Mouse (Mus musculus) hindbrain, embryonic 14.5 days (tissue): ENCODE measurements around the gene Kcnq1. TPM values are rescaled to one million over a fixed set of nuclear protein-coding genes. Genes with fewer than 3 reads are reported as not detected.

Experiments used
- ATAC-seq: fragments of 200-750 bp; cut with Nextera tagmentation; 2 replicates; pipeline ENCODE4 v1.8.0; 2017; ENCODE audit warnings: moderate number of reproducible peaks, mild to moderate bottlenecking, moderate TSS enrichment, moderate library complexity; ENCODE audit not compliant: low FRiP score
- DNase-seq: peaks from one replicate; pipeline ENCODE4 v3.0.0-alpha.2; 2015; ENCODE audit warnings: low spot score
- H3K27ac ChIP-seq: fragments of 300-500 bp; sonication (generic); 2 replicates; pipeline ENCODE4 v1.5.1; 2014; ENCODE audit warnings: mild to moderate bottlenecking, moderate library complexity
- H3K27me3 ChIP-seq: fragments of 300-500 bp; sonication (generic); 2 replicates; pipeline ENCODE4 v1.6.1; 2014; ENCODE audit warnings: mild to moderate bottlenecking, low read length, mixed read lengths; ENCODE audit not compliant: control insufficient read depth, insufficient read depth
- H3K36me3 ChIP-seq: fragments of 300-500 bp; sonication (generic); replicated peaks from 2 replicates; pipeline ENCODE4 v1.6.1; 2014; ENCODE audit not compliant: control insufficient read depth, insufficient read depth
- H3K4me1 ChIP-seq: fragments of 300-500 bp; sonication (generic); replicated peaks from 2 replicates; pipeline ENCODE4 v1.6.1; 2014; ENCODE audit warnings: antibody characterized with exemption, low read length, mixed read lengths; ENCODE audit not compliant: control insufficient read depth, insufficient read depth
- H3K4me2 ChIP-seq: fragments of 300-500 bp; sonication (generic); replicated peaks from 2 replicates; pipeline ENCODE4 v1.6.1; 2014; ENCODE audit warnings: mild to moderate bottlenecking, moderate library complexity
- H3K4me3 ChIP-seq: fragments of 300-500 bp; sonication (generic); replicated peaks from 2 replicates; pipeline ENCODE4 v1.5.1; 2014; ENCODE audit warnings: mild to moderate bottlenecking, low read length
- H3K9ac ChIP-seq: fragments of 300-500 bp; sonication (generic); 2 replicates; pipeline ENCODE4 v1.6.1; 2014
- H3K9me3 ChIP-seq: fragments of 300-500 bp; sonication (generic); 2 replicates; pipeline ENCODE4 v1.6.1; 2016; ENCODE audit warnings: low read length; ENCODE audit not compliant: control insufficient read depth
- WGBS: fragments of 180-500 bp; shearing (Covaris S2); extraction: QIAGEN DNeasy Blood & Tissue Kit; methylation state at CpG from one replicate; pipeline ENCODE4 v1.1.7; 2014; 5-methylcytosine and 5-hydroxymethylcytosine counted together
- polyA plus RNA-seq: library from polyadenylated mRNA; unstranded; fragments of >200 nt; fragmentation: Nextera tagmentation; extraction: Ambion mirVana; gene quantifications from 2 replicates; pipeline ENCODE4 v1.2.1, GENCODE M21; 2014

The Kcnq1 gene
- polyA plus RNA-seq: 0.94 and 1.3 TPM in 2 replicates

GRCm38 (mm10) chr7:143106062-143106461, at the start of gene Kcnq1:
Kcnq1 (plus strand) TSS chr7:143106362.
- Histone ChIP-seq H3K4me3 (peak within 1 kb of the TSS; percentile 30), H3K9ac (no peak within 1 kb of the TSS), H3K4me1 (no peaks in the 10 kb centered on the region; the same call in 1 of the 2 replicates), H3K4me2 (peak within 1 kb of the TSS; percentile 50), H3K27ac (no peak within 1 kb of the TSS), H3K27me3 (peaks cover 45% of the 10 kb centered on the region), H3K9me3 (no peaks in the 10 kb centered on the region), H3K36me3 (no peaks in the 10 kb centered on the region)
- DNase-seq (no peak), ATAC-seq (no peak)
- 81% methylated on average over 4 of the region's 4 CpGs for WGBS

- Histone ChIP-seq H3K4me3 (no peak overlapping the region), H3K36me3 (peaks cover 6% of the 10 kb centered on the region), H3K4me2 (no peak overlapping the region), H3K27me3 (no peaks in the 10 kb centered on the region), H3K9ac (no peak overlapping the region), H3K9me3 (no peaks in the 10 kb centered on the region), H3K4me1 (peaks cover 36% of the 10 kb centered on the region), H3K27ac (no peak overlapping the region)
- ATAC-seq: no peak
- WGBS: 90% methylated on average over 5 of the region's 5 CpGs
- no peak for DNase-seq
Observed at GRCm38 (mm10) chr7:143057023-143057422, 49.1 kb upstream of the Kcnq1 start.

GRCm38 (mm10) chr7:143057667-143058220, 48.4 kb upstream of the Kcnq1 start:
- Histone ChIP-seq H3K4me3 (no peak overlapping the region), H3K27me3 (no peaks in the 10 kb centered on the region), H3K4me1 (peaks cover 32% of the 10 kb centered on the region), H3K36me3 (peaks cover 13% of the 10 kb centered on the region), H3K9me3 (no peaks in the 10 kb centered on the region), H3K4me2 (no peak overlapping the region), H3K27ac (0 out of 2 replicates have a peak overlapping the region, but pooled peaks have one; percentile 24), H3K9ac (no peak overlapping the region)
- ATAC-seq (no peak), DNase-seq (no peak)
- 85% methylated on average over 9 of the region's 9 CpGs for WGBS

GRCm38 (mm10) chr7:143058221-143058697, 47.9 kb upstream of the Kcnq1 start:
- 80% methylated on average over 5 of the region's 5 CpGs for WGBS
- DNase-seq: no peak
- Histone ChIP-seq H3K4me2 (no peak overlapping the region), H3K4me1 (peaks cover 32% of the 10 kb centered on the region), H3K9me3 (no peaks in the 10 kb centered on the region), H3K9ac (no peak overlapping the region), H3K27ac (0 out of 2 replicates have a peak overlapping the region, but pooled peaks have one; percentile 24), H3K4me3 (no peak overlapping the region), H3K36me3 (peaks cover 18% of the 10 kb centered on the region), H3K27me3 (no peaks in the 10 kb centered on the region)
- ATAC-seq: no peak

- H3K4me1 ChIP-seq: peaks cover 25% of the 10 kb centered on the region; the same call in 1 of the 2 replicates
- DNase-seq: no peak
- H3K27ac ChIP-seq: peak overlapping the region; percentile 40; the same call in 1 of the 2 replicates
- H3K9ac ChIP-seq: no peak overlapping the region
- H3K9me3 ChIP-seq: no peaks in the 10 kb centered on the region
- no peak overlapping the region for H3K4me3 ChIP-seq
- peaks cover 29% of the 10 kb centered on the region for H3K36me3 ChIP-seq
- 75% methylated on average over 5 of the region's 5 CpGs for WGBS
- no peak for ATAC-seq
- no peaks in the 10 kb centered on the region for H3K27me3 ChIP-seq
- H3K4me2 ChIP-seq: no peak overlapping the region
Observed at GRCm38 (mm10) chr7:143059202-143059870, 46.8 kb upstream of the Kcnq1 start.

- no peak for DNase-seq
- H3K4me3 ChIP-seq: no peak overlapping the region
- H3K4me1 ChIP-seq: peaks cover 6% of the 10 kb centered on the region
- H3K36me3 ChIP-seq: peaks cover 63% of the 10 kb centered on the region
- H3K9ac ChIP-seq: no peak overlapping the region
- no peak overlapping the region for H3K4me2 ChIP-seq
- H3K27ac ChIP-seq: no peak overlapping the region
- WGBS: 100% methylated on average over 2 of the region's 2 CpGs
- no peaks in the 10 kb centered on the region for H3K9me3 ChIP-seq
- no peaks in the 10 kb centered on the region for H3K27me3 ChIP-seq
- ATAC-seq: no peak
Observed at GRCm38 (mm10) chr7:143062704-143063103, 43.5 kb upstream of the Kcnq1 start.

GRCm38 (mm10) chr7:143064226-143064625, 41.9 kb upstream of the Kcnq1 start:
- DNase-seq (no peak), ATAC-seq (no peak)
- peaks cover 66% of the 10 kb centered on the region for H3K36me3 ChIP-seq
- H3K27me3 ChIP-seq: no peaks in the 10 kb centered on the region
- H3K9ac ChIP-seq: no peak overlapping the region
- H3K4me3 ChIP-seq: no peak overlapping the region
- peaks cover 11% of the 10 kb centered on the region for H3K4me1 ChIP-seq
- H3K27ac ChIP-seq: no peak overlapping the region
- no peak overlapping the region for H3K4me2 ChIP-seq
- no peaks in the 10 kb centered on the region for H3K9me3 ChIP-seq
- WGBS: 19% methylated on average over 6 of the region's 6 CpGs

GRCm38 (mm10) chr7:143065692-143066091, 40.5 kb upstream of the Kcnq1 start:
- H3K27me3 ChIP-seq: no peaks in the 10 kb centered on the region
- WGBS: 98% methylated on average over 2 of the region's 2 CpGs
- no peak overlapping the region for H3K9ac ChIP-seq
- H3K4me3 ChIP-seq: no peak overlapping the region
- peaks cover 19% of the 10 kb centered on the region for H3K4me1 ChIP-seq
- peaks cover 66% of the 10 kb centered on the region for H3K36me3 ChIP-seq
- H3K4me2 ChIP-seq: no peak overlapping the region
- DNase-seq: no peak
- no peak overlapping the region for H3K27ac ChIP-seq
- H3K9me3 ChIP-seq: no peaks in the 10 kb centered on the region
- no peak for ATAC-seq

GRCm38 (mm10) chr7:143067469-143067868, 38.7 kb upstream of the Kcnq1 start:
- 62% methylated on average over 2 of the region's 2 CpGs for WGBS
- H3K27me3 ChIP-seq: no peaks in the 10 kb centered on the region
- no peak overlapping the region for H3K4me3 ChIP-seq
- H3K4me2 ChIP-seq: peak overlapping the region; percentile 59
- H3K27ac ChIP-seq: peak overlapping the region; percentile 95
- H3K9ac ChIP-seq: 0 out of 2 replicates have a peak overlapping the region, but pooled peaks have one; percentile 54
- H3K9me3 ChIP-seq: no peaks in the 10 kb centered on the region
- H3K36me3 ChIP-seq: peaks cover 60% of the 10 kb centered on the region
- DNase-seq (no peak), ATAC-seq (no peak)
- H3K4me1 ChIP-seq: peaks cover 22% of the 10 kb centered on the region
